Mouse (Mus musculus): ENCODE measurements around the gene Limd1. TPM values are rescaled to one million over a fixed set of nuclear protein-coding genes. Genes with fewer than 3 reads are reported as not detected.

Gene Limd1
- polyA plus RNA-seq, 3 experiments from 2014 or later, result 31.9 to 41.2 (median 36.2) TPM

- ATAC-seq, result no peak
Observed at GRCm38 (mm10) chr9:123516641-123517385, 38.3 kb downstream of the Limd1 start.

DNA sequence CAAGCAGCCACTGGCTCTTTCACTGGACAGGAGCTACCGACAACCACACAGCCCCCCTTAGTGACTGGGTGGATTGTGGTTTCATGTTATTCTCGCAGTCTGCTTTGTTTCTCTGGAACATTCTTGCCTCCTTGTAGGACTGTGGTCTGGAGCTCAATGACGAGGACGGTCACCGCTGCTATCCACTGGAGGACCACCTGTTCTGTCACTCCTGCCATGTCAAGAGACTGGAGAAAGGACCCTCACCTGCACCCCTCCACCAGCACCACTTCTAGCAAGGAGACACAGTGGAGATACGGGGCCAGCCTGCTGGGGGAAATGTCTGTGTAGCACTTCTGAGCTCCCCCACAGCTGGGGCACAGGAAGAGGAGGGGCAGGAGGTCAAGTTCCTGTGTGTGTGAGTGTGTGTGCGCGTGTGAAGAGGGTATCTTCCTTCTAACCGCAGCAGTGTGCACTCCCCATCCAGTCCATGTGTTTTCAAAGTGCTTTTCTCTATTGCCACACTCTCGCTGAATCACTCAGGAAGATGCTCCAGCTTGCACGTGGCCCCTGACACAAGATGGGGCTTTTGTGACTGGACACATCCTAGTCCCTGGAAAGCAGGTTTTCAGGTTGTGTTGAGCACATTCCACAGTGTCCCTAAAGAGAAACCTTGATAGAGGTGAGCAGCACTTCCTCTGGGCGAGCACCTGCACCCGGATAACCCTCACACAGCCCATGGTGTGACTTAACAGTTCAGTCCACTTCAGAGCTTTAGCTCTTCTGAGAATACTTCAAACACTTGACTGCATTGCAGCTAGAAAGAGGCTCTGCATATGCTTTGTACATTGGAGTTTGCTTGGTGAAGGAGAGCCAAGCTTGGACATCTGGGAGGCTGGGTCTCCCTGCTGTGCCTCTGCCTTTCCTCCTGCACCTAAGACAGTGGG is 40.7 kb downstream of the Limd1 start:
- peak; percentile 91 for ATAC-seq

DNA sequence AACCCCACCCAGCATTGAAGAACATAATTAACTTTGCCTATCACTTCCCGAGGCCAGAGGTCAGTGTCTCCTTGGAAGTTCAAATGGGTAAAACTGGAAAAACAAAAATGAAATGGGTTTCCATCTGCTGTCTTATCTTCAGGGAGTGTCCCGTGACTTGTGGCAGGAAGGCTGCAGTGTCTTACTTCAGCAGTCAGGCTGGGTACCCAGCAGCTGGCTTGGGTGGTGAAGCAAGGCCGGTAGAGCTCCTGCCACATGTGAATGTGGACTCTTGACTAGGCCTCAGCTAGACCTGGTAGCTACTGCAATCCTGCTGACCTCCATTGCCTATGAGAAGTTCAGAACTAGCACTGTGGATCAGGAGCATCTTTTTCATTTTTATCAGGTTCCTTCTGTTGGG is 42.2 kb downstream of the Limd1 start:
- no peak for ATAC-seq

DNA sequence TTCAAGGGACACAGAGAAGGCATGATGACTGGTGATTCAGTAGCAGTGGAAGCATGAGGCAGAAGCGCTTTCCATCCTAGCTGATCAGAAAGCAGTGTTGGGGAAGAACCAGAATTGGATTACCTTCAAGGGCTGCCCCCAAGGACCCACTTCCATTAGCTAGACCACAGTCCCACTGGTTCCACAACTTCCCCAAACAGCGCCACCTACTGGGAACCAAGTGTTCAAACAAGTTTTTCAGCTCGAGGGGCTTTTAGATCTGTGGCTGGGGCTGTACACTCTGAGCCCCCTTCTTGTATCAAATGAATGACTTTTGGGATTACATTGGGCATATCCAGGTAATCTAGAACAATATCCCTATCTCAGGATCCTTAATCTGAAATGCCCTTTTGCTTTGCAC is 45.2 kb downstream of the Limd1 start:
- ATAC-seq, result no peak

- no peak for ATAC-seq
Observed at GRCm38 (mm10) chr9:123525095-123525494, 46.6 kb downstream of the Limd1 start.

GRCm38 (mm10) chr9:123526502-123526901 is 48.0 kb downstream of the Limd1 start:
- no peak for ATAC-seq

- ATAC-seq, result no peak
Observed at GRCm38 (mm10) chr9:123528087-123528925, 49.8 kb downstream of the Limd1 start.

DNA sequence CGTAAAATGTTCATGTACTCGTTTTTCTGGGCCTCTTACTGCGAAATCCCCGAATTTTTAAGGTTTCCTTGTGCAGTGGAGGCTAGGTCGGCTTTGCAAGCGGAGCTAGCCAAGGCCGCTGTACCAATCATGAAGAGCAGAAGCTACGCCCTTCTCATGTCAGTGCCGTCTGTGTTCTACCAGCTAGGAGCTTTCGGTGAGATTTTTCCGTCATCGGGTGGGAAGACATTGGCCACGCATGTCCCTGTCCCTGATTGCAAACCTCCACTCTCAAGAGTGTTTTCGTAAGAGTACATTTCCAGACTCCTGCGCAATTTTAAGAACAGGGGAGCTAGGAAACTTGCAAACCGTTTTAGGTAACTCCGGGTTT is 50.4 kb downstream of the Limd1 start:
- ATAC-seq, result peak; percentile 22

GRCm38 (mm10) chr9:123529392-123530157 is 51.1 kb downstream of the Limd1 start, which contains the start of gene Sacm1l:
TSS of gene Sacm1l (plus strand) at chr9:123529759.
- ATAC-seq, result peak; percentile 95

DNA sequence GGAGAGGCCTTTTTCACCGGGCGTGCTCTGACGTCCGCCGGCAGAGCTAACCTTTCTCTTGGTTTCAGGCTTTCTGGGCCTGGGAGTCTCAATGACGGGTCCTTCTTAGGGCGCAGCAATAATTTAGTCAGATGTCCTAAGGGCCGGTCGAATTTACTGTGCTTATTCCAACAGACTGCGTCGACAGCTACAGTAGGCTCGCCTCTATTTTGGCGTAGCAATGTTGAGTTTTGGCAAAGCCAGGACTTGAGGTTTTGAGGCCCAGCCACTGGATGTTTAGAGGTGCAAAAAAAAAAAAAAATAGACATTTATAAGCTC is 51.6 kb downstream of the Limd1 start:
- ATAC-seq, result no peak

DNA sequence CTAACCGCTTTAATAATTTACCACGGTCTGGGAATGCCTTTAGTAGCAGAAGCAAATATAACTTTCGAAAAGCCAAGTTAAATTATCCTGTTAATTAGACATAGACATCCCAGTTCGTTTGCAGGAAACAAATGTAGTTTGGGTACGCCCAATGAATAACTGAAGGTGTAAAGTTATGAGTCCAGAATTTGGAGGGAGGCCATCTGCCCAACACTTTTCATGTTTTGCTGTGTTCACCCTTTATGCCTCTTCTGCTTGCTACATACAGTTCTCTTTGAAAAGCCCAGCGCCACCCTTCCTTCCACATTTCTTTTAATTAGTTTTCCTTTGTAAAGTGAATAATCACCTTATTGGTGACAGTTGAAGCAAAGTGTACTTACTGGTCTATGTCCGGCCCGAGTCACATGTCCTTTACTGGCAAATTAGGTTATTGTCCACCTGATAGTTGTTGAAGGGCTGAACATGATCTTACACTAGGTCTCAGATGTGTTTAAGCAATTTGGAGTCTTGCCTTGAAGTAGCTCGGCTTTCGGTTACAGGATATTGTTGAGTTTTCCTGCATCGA is 52.1 kb downstream of the Limd1 start:
- ATAC-seq, result no peak

DNA sequence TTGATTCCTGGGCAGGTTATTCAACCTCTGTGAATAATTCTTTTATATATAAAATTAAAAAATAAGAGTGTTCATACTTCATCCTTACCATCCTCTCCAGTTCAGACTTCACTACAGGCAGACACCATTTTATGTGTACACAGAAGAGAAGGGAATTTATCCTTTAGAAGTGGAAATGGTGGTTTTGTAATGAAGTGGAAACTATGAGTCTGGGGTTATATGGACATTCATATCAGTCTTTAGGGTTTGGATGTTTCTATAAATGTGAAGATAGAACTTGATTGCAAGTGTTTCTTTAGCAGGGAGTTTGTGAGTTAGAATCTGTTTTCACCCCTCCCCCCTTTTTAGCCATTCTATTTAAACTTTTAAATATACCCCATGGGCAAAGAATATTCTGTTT is 52.7 kb downstream of the Limd1 start:
- ATAC-seq, result no peak

- ATAC-seq, result no peak
Observed at GRCm38 (mm10) chr9:123536613-123537012, 58.1 kb downstream of the Limd1 start.

GRCm38 (mm10) chr9:123538189-123538588 is 59.7 kb downstream of the Limd1 start:
- ATAC-seq, result no peak

DNA sequence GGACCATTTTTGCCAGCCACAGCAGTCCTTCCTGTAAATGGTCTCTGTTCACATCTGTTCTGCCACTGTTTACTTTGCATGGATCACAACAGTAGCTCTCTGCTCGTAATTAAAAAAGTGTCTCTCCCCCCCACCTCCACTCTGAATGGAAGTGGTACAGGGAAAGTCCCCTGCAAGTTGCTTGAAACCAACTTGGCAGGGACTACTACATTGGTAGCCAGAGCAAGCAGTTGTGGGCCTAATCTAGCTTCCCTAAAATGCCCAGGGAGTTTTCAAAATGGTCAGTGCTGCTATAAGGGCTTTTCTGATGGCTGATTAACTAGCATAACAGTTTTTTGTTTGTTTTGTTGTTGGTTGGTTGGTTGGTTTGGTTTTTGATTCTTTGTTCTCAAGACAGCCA is 60.6 kb downstream of the Limd1 start:
- peak; percentile 65 for ATAC-seq

GRCm38 (mm10) chr9:123539823-123540222 is 61.3 kb downstream of the Limd1 start:
- ATAC-seq, result no peak

DNA sequence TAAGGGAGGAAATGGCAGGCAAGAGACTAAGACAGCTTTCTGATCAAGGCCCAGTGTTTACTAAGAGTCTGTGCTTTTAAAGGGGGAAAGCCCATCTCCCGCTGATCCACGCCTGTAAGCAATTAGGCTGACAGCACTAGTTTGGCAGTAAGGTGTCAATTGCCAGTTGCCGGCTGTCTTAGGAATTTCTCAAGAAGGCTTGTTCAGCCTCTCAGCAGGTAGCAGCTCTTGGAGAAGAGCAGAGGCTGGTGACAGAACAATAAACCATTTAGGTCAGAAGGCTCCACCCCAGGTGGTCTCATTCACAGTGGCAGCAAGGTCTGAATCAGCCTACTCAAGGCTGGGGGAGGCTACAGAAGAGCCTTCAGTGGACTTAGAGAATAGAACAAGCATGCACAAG is 76.1 kb downstream of the Limd1 start:
- peak; percentile 52 for ATAC-seq
